Mouse (Mus musculus) CH12.LX (cell line): ENCODE results near the gene Megf11. TPM values are rescaled to one million over a fixed set of nuclear protein-coding genes. Genes with fewer than 3 reads are reported as not detected.

Experiments used
- DNase-seq: peaks from one replicate; pipeline ENCODE4 v3.0.0-alpha.2; 2013; ENCODE audit errors: extremely low read depth
- H3K27ac ChIP-seq: 2 replicates; pipeline ENCODE4 v1.5.1; 2012; ENCODE audit warnings: low read depth, mild to moderate bottlenecking, control low read depth, moderate library complexity; ENCODE audit not compliant: insufficient read depth
- H3K27me3 ChIP-seq: replicated peaks from 2 replicates; pipeline ENCODE3; 2012; ENCODE audit warnings: inconsistent platforms
- H3K36me3 ChIP-seq, 2 experiments: replicated peaks in 1 of 2; 2 replicates each; pipeline versions ENCODE3 to v1.6.1; 2012; ENCODE audit warnings: inconsistent platforms in 1 of 2, low read length in 1 of 2, mild to moderate bottlenecking in 1 of 2, mixed read lengths in 1 of 2, moderate library complexity in 1 of 2; ENCODE audit not compliant: control insufficient read depth in 1 of 2, insufficient read depth in 1 of 2
- H3K4me1 ChIP-seq, 2 experiments: 2 replicates each; pipeline ENCODE4 v1.6.1; 2012; ENCODE audit warnings: inconsistent platforms in 1 of 2, moderate library complexity in 1 of 2; ENCODE audit not compliant: insufficient read depth in 2 of 2, control insufficient read depth in 1 of 2
- H3K4me2 ChIP-seq: 2 replicates; pipeline ENCODE4 v1.6.1; 2012; ENCODE audit warnings: low read depth, mild to moderate bottlenecking, control low read depth; ENCODE audit not compliant: poor library complexity, insufficient read depth, severe bottlenecking
- H3K4me3 ChIP-seq, 3 experiments: fragments of 150-350 bp in 1 of 3; sonication (generic) in 1 of 3; replicated peaks in 1 of 3; 2 replicates each; pipeline versions ENCODE3 to v1.5.1; 2011 to 2012; ENCODE audit warnings: low read depth in 2 of 3, low read length in 2 of 3, mild to moderate bottlenecking in 2 of 3, moderate library complexity in 2 of 3, control low read depth in 1 of 3, improper control_type of control experiment in 1 of 3, inconsistent platforms in 1 of 3, mixed read lengths in 1 of 3; ENCODE audit not compliant: poor library complexity in 1 of 3
- H3K79me2 ChIP-seq: replicated peaks from 2 replicates; pipeline ENCODE4 v1.6.1; 2012; ENCODE audit warnings: mild to moderate bottlenecking, moderate library complexity; ENCODE audit not compliant: control insufficient read depth, poor library complexity, insufficient read depth, severe bottlenecking; ENCODE audit errors: extremely low read depth
- H3K9ac ChIP-seq: 2 replicates; pipeline ENCODE4 v1.6.1; 2012; ENCODE audit warnings: low read depth, mild to moderate bottlenecking, control low read depth, moderate library complexity; ENCODE audit not compliant: insufficient read depth
- H3K9me3 ChIP-seq: replicated peaks from 2 replicates; pipeline ENCODE3; 2012; ENCODE audit warnings: low read length, inconsistent platforms, mixed read lengths
- BHLHE40 ChIP-seq: IDR thresholded peaks from 2 replicates; pipeline ENCODE4 v1.6.1; 2011; ENCODE audit warnings: mild to moderate bottlenecking, low read depth, low read length, improper control_type of control experiment
- CHD2 ChIP-seq: IDR thresholded peaks from 2 replicates; pipeline ENCODE4 v1.6.1; 2011; ENCODE audit warnings: low read length, improper control_type of control experiment
- CTCF ChIP-seq, 2 experiments: IDR thresholded peaks in 1 of 2; conservative IDR thresholded peaks in 1 of 2; 2 replicates each; pipeline ENCODE4 v1.5.1; 2011 to 2012; ENCODE audit warnings: low read depth in 2 of 2, low read length in 2 of 2, improper control_type of control experiment in 1 of 2, inconsistent platforms in 1 of 2, mild to moderate bottlenecking in 1 of 2, moderate library complexity in 1 of 2
- E2F4 ChIP-seq: IDR thresholded peaks from 2 replicates; pipeline ENCODE4 v1.6.1; 2011; ENCODE audit warnings: low read depth, low read length, improper control_type of control experiment; ENCODE audit not compliant: insufficient replicate concordance
- ELF1 ChIP-seq: IDR thresholded peaks from 2 replicates; pipeline ENCODE4 v1.6.1; 2014; ENCODE audit warnings: low read depth, mild to moderate bottlenecking, inconsistent platforms, low read length, improper control_type of control experiment
- EP300 ChIP-seq: IDR thresholded peaks from 2 replicates; pipeline ENCODE4 v1.6.1; 2011; ENCODE audit warnings: low read length, improper control_type of control experiment
- HCFC1 ChIP-seq: IDR thresholded peaks from 2 replicates; pipeline ENCODE4 v1.6.1; 2012; ENCODE audit warnings: low read depth, mild to moderate bottlenecking, inconsistent platforms, low read length, improper control_type of control experiment
- JUN ChIP-seq: IDR thresholded peaks from 2 replicates; pipeline ENCODE4 v1.6.1; 2011; ENCODE audit warnings: low read depth, mild to moderate bottlenecking, low read length, improper control_type of control experiment, moderate library complexity; ENCODE audit not compliant: insufficient read depth
- KAT2A ChIP-seq: IDR thresholded peaks from 2 replicates; pipeline ENCODE4 v1.6.1; 2012; ENCODE audit warnings: low read length, improper control_type of control experiment, inconsistent platforms; ENCODE audit not compliant: insufficient replicate concordance
- MAFK ChIP-seq: IDR thresholded peaks from 2 replicates; pipeline ENCODE4 v1.6.1; 2011; ENCODE audit warnings: low read length, improper control_type of control experiment; ENCODE audit not compliant: insufficient replicate concordance
- MAX ChIP-seq: IDR thresholded peaks from 2 replicates; pipeline ENCODE4 v1.6.1; 2011; ENCODE audit warnings: low read length, improper control_type of control experiment
- MAZ ChIP-seq: IDR thresholded peaks from 2 replicates; pipeline ENCODE4 v1.6.1; 2012; ENCODE audit warnings: low read depth, mild to moderate bottlenecking, inconsistent platforms, low read length, improper control_type of control experiment, moderate library complexity
- MEF2A ChIP-seq: IDR thresholded peaks from 2 replicates; pipeline ENCODE4 v1.6.1; 2014; ENCODE audit warnings: low read depth, mild to moderate bottlenecking, inconsistent platforms, low read length, improper control_type of control experiment, borderline replicate concordance
- NRF1 ChIP-seq: IDR thresholded peaks from 2 replicates; pipeline ENCODE4 v1.6.1; 2014; ENCODE audit warnings: low read depth, mild to moderate bottlenecking, inconsistent platforms, low read length, improper control_type of control experiment, moderate library complexity
- POLR2A ChIP-seq: IDR thresholded peaks from 2 replicates; pipeline ENCODE4 v1.6.1; 2011; ENCODE audit warnings: low read depth, mild to moderate bottlenecking, improper control_type of control experiment, low read length
- RCOR1 ChIP-seq: conservative IDR thresholded peaks from 2 replicates; pipeline ENCODE4 v1.6.1; 2012; ENCODE audit warnings: low read depth, mild to moderate bottlenecking, inconsistent platforms, low read length, improper control_type of control experiment
- SIN3A ChIP-seq: IDR thresholded peaks from 2 replicates; pipeline ENCODE4 v1.6.1; 2012; ENCODE audit warnings: low read length, improper control_type of control experiment, inconsistent platforms
- SMC3 ChIP-seq: IDR thresholded peaks from 2 replicates; pipeline ENCODE4 v1.6.1; 2011; ENCODE audit warnings: low read depth, low read length, improper control_type of control experiment
- TBP ChIP-seq: conservative IDR thresholded peaks from 2 replicates; pipeline ENCODE4 v1.6.1; 2011; ENCODE audit warnings: low read depth, low read length, improper control_type of control experiment
- USF2 ChIP-seq: conservative IDR thresholded peaks from 2 replicates; pipeline ENCODE4 v1.6.1; 2011; ENCODE audit warnings: low read depth, low read length, improper control_type of control experiment
- ZC3H11A ChIP-seq: IDR thresholded peaks from 2 replicates; pipeline ENCODE4 v1.6.1; 2012; ENCODE audit warnings: low read depth, mild to moderate bottlenecking, inconsistent platforms, low read length, improper control_type of control experiment
- ZKSCAN1 ChIP-seq: IDR thresholded peaks from 2 replicates; pipeline ENCODE4 v1.6.1; 2012; ENCODE audit warnings: low read depth, inconsistent platforms, low read length, improper control_type of control experiment, borderline replicate concordance
- ZMIZ1 ChIP-seq: IDR thresholded peaks from 2 replicates; pipeline ENCODE4 v1.6.1; 2012; ENCODE audit warnings: low read depth, mild to moderate bottlenecking, inconsistent platforms, low read length, improper control_type of control experiment
- ZNF384 ChIP-seq: IDR thresholded peaks from 2 replicates; pipeline ENCODE4 v1.6.1; 2012; ENCODE audit warnings: low read depth, low read length, improper control_type of control experiment, inconsistent platforms
- dilution Hi-C: fragments of 300-500 bp; cut with MboI; formaldehyde crosslinking; loops from 2 replicates; pipeline ENCODE4 v1.14.3; 2020; ENCODE audit warnings: low sequenced_read_pairs; ENCODE audit not compliant: extremely low pct_unique_long_range_greater_than_20kb, extremely low pct_ligation_motif_present
- in situ Hi-C: fragments of 300-500 bp; cut with MboI; formaldehyde crosslinking; loops from 3 replicates; pipeline ENCODE4 v1.14.3; 2019; ENCODE audit warnings: low sequenced_read_pairs, low pct_ligation_motif_present, low pct_unique_long_range_greater_than_20kb, mixed read lengths
- polyA plus RNA-seq: library from polyadenylated mRNA; unstranded; fragments of >175 nt; gene quantifications from 2 replicates; pipeline ENCODE4 v1.2.1, GENCODE M21; 2012; ENCODE audit warnings: low read depth; ENCODE audit not compliant: insufficient read length
- total RNA-seq, 2 experiments: library from RNA; depleted of rRNA; stranded (reverse); fragments of 300-350 nt in 1 of 2; fragments of >200 nt in 1 of 2; gene quantifications; 2 replicates each; pipeline ENCODE4 v1.2.3; 2012 to 2014

Megf11 gene
- total and polyA plus RNA-seq, 3 experiments = 0.04 to 0.59 TPM; not detected in 1

- Histone ChIP-seq H3K36me3 (no peaks in the 10 kb centered on the region), H3K9me3 (no peaks in the 10 kb centered on the region), H3K27me3 (no peaks in the 10 kb centered on the region), H3K4me3 (no peak overlapping the region), H3K4me2 (no peak overlapping the region), H3K9ac (no peak overlapping the region), H3K27ac (no peak overlapping the region), H3K4me1 (no peaks in the 10 kb centered on the region), H3K79me2 (no peaks in the 10 kb centered on the region)
- DNase-seq = no peak
- in situ Hi-C loops = no loop called here
- dilution Hi-C loops = no loop called here
- no peak for TF ChIP-seq RCOR1
- no peak for TF ChIP-seq MAFK
- no peak for TF ChIP-seq MAZ
- TF ChIP-seq CTCF (conservative IDR thresholded peaks at IDR 0.05 in 1 of 2, IDR thresholded peaks at IDR 0.05 in 1 of 2; ENCODE audit: low read depth in 2 of 2, low read length in 2 of 2) = no peak
- TF ChIP-seq SMC3 = no peak
- TF ChIP-seq KAT2A = no peak
Observed at GRCm38 (mm10) chr9:64498929-64499328, 113.5 kb downstream of the Megf11 start.

- H3K4me2 ChIP-seq = no peak overlapping the region
- DNase-seq = no peak
- no peaks in the 10 kb centered on the region for H3K9me3 ChIP-seq
- no peaks in the 10 kb centered on the region for H3K27me3 ChIP-seq
- no peak overlapping the region for H3K9ac ChIP-seq
- dilution Hi-C loops = no loop called here
- in situ Hi-C loops = loop anchor here (10.0 kb wide), 1 partner anchor 124 kb away; no protein-coding TSS in a partner anchor
- no peaks in the 10 kb centered on the region for H3K36me3 ChIP-seq
- H3K79me2 ChIP-seq = no peaks in the 10 kb centered on the region
- no peak overlapping the region for H3K4me3 ChIP-seq
- TF ChIP-seq SMC3 (no peak), NRF1 (no peak), MEF2A (no peak), CHD2 (no peak), SIN3A (no peak), MAFK (no peak), MAX (no peak)
- H3K4me1 ChIP-seq = no peaks in the 10 kb centered on the region
- H3K27ac ChIP-seq = no peak overlapping the region
Observed at GRCm38 (mm10) chr9:64501211-64501610, 115.8 kb downstream of the Megf11 start.

GRCm38 (mm10) chr9:64503996-64504395 is 118.6 kb downstream of the Megf11 start:
- in situ Hi-C loops (loop anchor here (10.0 kb wide), 1 partner anchor 121 kb away; no protein-coding TSS in a partner anchor), dilution Hi-C loops (no loop called here)
- H3K9ac ChIP-seq = no peak overlapping the region
- no peak overlapping the region for H3K27ac ChIP-seq
- H3K4me1 ChIP-seq = no peaks in the 10 kb centered on the region
- H3K4me2 ChIP-seq = no peak overlapping the region
- no peak overlapping the region for H3K4me3 ChIP-seq
- no peak for TF ChIP-seq SIN3A
- no peak for TF ChIP-seq POLR2A
- no peak for TF ChIP-seq NRF1
- no peak for TF ChIP-seq ELF1
- TF ChIP-seq ZC3H11A = no peak
- TF ChIP-seq ZKSCAN1 = no peak
- TF ChIP-seq EP300 = no peak
- no peak for TF ChIP-seq TBP
- no peak for TF ChIP-seq ZNF384
- TF ChIP-seq JUN = no peak
- TF ChIP-seq CTCF (conservative IDR thresholded peaks at IDR 0.05 in 1 of 2, IDR thresholded peaks at IDR 0.05 in 1 of 2; ENCODE audit: low read depth in 2 of 2, low read length in 2 of 2) = no peak
- no peak for TF ChIP-seq ZMIZ1
- TF ChIP-seq HCFC1 = no peak
- TF ChIP-seq USF2 = no peak
- no peak for TF ChIP-seq MAZ
- no peak for TF ChIP-seq E2F4
- no peak for TF ChIP-seq BHLHE40
- no peaks in the 10 kb centered on the region for H3K9me3 ChIP-seq
- no peaks in the 10 kb centered on the region for H3K27me3 ChIP-seq
- H3K36me3 ChIP-seq = no peaks in the 10 kb centered on the region
- no peaks in the 10 kb centered on the region for H3K79me2 ChIP-seq
- DNase-seq = no peak
